Mouse (Mus musculus) heart, adult 10 weeks (tissue): Measurements from ENCODE around the gene Nebl. TPM values are rescaled to one million over a fixed set of nuclear protein-coding genes. Genes with fewer than 3 reads are reported as not detected.

Source experiments
- polyA plus RNA-seq: library from polyadenylated mRNA; stranded (reverse); fragments of 350-450 nt; fragmentation: Illumina TruSeq; extraction: RNeasy Lipid Tissue Mini Kit (QIAGEN cat#74804); gene quantifications from one replicate; pipeline ENCODE4 v1.2.3, GENCODE M21; 2014; ENCODE audit warnings: low read depth, low replicate concordance

Gene Nebl
- 225 TPM for polyA plus RNA-seq

GRCm38 (mm10) chr2:17730957-17731830 lies at the start of gene Nebl:
Gene Nebl, minus strand, starts transcription at chr2:17731464.

